Mouse (Mus musculus): Measurements from ENCODE around the gene Itpr3.

Itpr3 gene

DNA sequence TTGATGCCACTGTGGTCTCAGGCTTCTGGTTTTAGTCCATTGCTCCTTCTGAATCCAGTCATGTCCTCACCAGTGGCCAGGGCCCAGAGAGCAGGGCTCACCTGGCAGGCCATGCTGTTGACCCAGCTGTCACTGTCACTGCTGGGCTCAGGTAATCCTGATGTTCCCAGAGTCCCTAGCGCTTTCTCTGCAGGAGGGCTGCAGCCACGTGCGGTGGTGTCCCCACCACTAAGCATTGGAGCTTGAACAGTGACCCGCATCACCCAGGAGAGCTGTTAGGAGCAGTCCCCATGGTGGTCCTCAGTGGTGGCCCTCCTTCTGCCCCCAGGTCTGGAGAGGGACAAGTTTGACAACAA lies 62.4 kb downstream of the Itpr3 start:
- DNase-seq (ENCODE audit: low spot score) = no peak

DNA sequence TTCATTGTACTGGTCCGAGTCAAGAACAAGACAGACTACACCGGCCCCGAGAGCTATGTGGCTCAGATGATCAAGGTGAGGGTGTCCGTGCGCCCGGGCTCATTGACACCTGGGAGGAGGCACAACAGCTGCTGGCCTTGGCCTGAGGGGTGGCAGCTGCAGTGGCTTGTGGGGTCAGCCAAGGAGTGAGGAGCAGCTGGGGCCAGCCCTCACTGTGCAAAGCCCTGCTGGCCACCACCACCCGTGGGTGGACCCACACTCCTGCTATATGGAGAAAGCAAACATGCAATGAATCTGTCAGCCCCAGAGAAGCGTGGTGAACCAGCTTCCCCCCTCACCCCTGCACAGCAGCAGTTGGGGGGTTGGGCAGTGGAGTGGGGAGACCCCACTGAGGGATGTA lies 62.9 kb downstream of the Itpr3 start:
- no peak for DNase-seq (ENCODE audit: low spot score)

DNA sequence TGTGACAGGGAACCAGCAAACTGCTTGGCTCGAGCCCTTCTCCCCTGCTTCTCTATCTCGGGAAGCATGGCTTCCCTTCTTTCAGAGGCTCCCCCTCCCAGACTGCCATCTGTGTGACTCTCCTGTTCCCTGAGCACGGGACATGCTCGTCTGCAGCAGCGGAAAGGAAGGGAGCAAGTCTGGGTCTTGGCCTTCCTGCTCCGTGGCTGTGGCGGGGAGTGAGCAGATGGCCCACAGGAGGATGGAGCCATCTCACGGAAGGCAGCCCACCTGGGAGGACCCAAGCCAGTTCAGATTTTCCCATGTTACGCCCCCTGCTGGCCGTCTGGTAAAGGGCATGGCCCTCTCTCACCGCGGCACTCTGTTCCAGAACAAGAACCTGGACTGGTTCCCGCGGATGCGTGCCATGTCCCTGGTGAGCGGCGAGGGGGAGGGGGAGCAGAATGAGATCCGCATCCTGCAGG lies 63.5 kb downstream of the Itpr3 start:
- peak; percentile 55 for DNase-seq (ENCODE audit: low spot score)

DNA sequence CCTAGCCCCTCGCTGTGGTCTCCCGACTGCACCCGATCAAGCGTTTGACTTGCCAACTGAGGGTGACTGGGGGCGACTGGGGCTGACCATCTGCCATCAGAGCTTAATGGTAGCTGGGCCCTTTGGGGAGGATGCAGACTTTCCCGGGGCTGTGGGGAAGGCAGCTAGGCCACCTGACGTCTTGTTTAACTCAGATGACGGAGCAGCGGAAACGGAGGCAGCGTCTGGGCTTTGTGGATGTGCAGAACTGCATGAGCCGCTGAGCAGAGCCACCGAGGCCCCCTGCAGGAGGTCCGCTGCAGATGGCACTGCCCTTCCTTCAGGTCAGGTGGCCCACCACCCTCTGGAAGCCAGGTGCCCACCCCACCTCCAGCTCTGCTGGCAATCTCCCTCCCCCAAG lies 64.2 kb downstream of the Itpr3 start:
- DNase-seq (ENCODE audit: low spot score) = no peak

DNA sequence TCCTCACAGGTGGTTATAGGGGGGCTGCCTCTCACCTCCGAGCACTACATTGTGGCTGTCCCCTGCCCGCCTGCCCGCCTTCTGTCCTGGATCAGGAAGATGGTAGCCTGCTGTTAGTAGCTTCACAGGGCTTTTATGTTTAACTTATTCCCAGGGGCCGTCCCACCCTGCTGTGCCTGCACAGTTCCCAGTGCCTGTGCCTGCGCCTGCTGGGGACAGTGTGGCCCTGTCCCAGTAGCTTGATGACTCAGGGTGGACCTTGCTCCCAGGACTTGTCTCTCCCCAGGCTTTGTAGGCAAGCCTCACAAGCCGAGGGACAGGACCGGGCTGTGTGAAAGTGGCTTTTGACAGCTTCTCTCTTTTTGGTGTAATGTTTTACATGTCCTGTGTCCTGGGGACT lies 64.7 kb downstream of the Itpr3 start:
- DNase-seq (ENCODE audit: low spot score) = no peak

DNA sequence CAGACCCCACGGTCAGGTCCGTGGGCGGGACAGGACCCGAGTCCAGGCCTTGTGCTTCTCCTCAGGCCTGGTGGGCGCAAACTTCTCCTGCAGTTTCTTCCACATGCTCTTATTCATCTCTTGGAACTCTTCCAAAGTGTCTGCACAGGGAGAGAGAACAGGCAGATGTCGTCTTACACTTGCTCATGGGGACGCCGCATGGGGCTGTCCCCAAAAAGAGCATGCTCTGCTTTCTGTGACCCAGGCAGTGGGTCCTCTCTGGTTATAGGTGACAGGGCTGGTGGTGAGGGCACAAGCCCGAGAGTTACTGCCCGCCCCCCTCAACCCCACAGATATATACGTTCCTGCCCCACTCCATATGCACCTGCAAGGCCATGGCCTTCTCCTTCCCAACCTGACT lies 65.6 kb downstream of the Itpr3 start:
- DNase-seq (ENCODE audit: low spot score) = no peak

DNA sequence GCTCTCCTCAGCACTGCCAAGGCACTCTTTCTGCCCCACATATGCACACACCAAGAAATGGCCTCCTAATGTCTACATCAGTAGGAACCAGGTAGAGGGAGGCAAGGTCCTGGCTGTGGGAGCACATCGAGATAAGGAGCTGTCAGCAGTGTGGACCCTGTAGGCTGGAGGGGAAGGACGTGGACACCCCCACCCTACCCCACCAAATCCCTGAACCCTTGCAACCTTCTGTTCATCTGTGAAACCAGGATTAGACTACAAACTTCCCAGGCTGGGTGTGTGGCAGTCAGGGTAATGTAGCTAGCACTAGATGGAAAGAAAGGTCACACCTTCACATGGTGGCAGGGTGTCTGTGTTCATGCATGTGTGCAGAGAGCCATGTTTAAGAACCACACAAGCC lies 66.0 kb downstream of the Itpr3 start:
- no peak for DNase-seq (ENCODE audit: low spot score)

DNA sequence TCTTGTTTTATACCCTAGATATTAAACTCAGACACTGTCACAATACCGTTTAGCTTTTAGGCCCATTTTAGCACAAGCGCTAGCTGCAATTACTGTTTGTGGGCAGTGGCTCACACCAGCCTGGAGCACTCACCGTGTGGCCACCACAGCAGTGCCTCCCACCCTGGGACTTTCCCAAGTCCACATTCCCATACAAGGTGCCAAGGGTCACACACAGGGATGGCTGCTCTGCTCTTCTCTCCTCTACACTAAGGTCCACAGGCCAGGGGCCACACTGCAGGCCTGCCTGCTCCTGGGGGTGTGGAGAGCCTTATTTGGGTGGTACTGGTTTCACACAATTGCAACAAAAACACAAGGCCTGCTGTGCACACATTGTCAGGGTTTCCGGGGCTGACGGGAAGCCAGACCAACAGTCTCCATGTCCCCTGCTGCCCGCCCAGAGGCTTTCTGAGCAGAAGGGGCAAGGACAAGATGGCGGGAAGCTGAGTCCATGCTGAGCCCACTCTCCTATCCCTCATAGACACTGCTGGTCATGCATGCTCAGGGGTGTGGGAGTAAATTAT lies 66.8 kb downstream of the Itpr3 start:
- DNase-seq (ENCODE audit: low spot score) = no peak

DNA sequence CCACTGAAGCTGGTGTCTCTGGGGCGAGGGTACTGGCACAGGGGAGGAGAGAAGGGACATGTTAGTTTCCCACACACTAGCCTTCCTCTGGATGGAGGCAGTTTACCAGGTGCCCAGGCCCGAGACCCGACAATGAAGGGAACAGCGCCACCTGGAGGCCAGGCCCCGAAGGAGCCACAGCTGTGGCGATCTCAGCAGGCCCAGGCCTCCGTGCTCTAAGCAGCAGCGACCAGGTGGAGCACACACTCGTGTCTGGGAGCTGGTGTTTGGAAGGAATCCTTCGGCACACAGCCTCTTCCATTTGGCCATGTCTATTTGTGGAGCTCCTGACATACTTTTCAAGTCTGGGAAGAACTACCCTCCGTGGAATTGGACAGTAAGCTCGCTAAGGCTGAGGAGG lies 68.1 kb downstream of the Itpr3 start:
- peak; percentile 74 for DNase-seq (ENCODE audit: low spot score)

DNA sequence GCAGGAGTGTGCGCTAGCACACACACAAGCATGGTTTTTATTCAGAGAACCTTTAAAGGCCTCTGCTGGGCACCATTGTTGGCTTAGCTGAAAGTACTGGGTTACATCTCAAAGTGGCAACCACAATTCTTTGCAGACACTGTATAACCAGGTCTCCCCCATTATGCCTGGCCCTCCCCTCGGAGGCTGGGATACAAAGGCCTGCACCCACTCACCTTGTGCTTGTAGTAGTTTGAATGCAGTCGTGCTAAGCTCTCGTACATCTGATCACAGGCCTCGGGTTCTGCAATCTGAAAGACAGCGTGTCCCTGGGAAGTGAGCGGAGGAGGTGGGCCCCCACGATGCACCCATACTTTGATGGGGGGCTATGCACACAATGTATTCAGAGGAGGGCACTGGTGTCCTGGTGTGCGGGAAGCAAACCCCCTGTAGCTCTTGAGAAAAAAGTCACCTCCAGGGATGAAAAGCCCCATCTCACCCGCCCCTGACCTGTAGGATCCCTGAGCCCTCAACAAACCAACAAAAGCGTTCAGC lies 68.6 kb downstream of the Itpr3 start:
- no peak for DNase-seq (ENCODE audit: low spot score)

DNA sequence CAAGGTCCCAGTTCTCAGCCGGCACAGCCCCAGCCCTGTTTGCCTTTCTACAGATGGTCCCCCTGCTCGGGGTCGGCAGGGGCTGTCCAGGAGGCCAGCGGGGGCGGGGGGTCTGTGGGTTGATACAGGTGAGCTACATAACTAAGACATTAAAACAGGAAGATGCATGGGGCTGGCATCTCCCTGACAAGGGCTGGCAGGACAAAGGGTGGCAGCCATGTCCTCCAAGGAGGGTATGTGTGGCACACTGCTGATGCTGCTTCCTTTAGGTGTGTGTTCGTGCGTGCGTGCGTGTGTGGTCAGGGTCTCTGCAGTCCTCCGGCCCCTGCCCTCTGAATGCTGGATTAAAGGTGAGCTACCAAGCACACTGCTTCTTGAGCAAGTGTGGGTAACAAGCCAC lies 69.9 kb downstream of the Itpr3 start:
- no peak for DNase-seq (ENCODE audit: low spot score)

DNA sequence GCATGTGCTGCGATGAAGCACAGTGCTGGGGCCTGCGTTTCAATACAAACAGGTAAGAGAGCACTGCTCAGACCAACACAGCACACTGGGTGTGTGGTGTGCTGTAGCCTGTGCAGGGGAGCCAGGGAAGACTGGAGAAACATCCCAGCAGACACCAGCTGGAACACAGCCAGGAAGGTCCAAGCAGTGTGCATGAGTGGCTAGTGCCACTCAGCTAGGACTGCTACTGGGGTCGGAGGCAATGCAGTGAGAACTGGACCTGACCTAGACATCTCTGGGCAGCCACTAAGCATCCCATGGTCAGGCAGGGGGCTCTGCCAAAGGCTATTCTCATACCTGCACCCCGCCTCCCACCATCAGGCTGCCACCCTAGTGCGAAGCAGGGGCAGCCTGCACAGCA lies 71.1 kb downstream of the Itpr3 start:
- DNase-seq (ENCODE audit: low spot score) = no peak

DNA sequence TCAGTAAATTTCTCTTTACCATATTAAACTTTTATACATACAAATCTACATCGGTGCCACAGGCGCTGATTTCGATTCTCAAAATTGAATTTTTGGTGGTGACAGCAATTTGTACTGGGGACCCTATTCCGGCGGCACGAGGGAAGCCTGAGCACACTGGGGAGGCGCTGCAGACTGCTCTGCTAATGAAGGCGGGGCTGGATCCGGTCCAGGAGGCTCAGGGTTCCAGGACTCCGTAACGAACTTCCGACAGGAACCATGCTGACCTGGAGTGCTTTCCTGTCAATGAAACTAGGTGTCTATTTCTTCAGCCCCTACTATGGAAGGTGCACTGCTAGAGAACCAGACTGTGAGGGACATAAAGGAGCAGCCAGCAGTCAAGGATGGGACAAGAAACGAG lies 72.2 kb downstream of the Itpr3 start:
- no peak for DNase-seq (ENCODE audit: low spot score)

DNA sequence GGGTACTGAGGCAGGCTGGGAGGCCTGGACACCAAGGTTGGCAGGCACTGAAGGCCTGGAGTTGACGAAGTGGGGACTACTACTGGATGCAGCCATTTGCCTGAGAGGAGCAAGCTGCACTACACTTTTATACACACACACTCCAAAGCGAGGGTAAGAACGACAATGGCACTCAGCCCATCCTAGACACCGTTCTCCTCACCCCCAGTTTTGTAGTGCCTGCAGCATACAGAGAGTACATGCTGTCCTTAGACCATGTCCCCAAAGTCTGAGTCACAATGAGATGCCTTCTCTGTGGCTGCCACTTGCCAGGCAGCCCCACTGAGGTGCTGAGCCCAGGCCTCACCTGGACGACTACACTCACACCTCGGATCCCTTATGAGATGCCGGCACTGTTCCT lies 72.7 kb downstream of the Itpr3 start:
- no peak for DNase-seq (ENCODE audit: low spot score)

DNA sequence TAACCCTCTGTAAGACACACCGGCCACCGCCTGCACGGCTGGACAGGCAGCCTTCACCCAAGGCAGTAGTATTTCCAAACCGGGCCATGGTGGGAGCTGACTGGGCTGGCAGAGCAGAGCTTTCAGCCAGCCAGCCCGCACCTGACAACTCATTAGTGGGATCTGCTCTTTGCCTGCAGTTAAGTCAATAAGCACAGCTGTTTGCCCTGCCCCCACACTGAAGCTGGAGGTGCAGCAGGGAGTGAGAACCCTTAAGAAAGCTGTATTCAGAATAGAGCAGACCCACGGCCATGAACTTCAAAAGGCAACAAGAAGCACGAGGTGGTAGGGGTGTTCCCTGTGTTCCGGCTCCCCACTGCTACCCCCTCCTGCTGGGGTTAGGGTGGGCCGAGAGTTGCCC lies 73.1 kb downstream of the Itpr3 start:
- DNase-seq (ENCODE audit: low spot score) = no peak

DNA sequence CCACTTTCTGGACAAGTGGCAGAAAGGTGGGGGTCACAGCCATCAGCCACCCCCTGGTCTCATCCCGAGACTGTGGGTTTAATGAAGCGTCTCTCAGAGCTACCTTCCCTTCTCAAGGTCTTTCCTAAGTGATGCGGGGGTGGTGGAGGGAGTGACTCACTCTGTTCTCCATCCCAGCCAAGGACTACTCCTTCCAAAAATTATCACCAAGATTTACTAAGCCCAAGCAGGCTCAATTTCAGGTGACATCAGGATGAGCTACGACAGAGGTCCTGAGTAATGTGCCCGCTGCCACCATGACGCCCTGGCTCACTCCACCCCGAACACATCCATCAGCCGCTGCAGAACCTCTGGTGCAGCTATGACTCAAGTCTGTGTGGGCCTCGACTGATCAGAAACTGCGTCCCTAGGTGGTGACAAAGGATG lies 74.1 kb downstream of the Itpr3 start:
- no peak for DNase-seq (ENCODE audit: low spot score)

DNA sequence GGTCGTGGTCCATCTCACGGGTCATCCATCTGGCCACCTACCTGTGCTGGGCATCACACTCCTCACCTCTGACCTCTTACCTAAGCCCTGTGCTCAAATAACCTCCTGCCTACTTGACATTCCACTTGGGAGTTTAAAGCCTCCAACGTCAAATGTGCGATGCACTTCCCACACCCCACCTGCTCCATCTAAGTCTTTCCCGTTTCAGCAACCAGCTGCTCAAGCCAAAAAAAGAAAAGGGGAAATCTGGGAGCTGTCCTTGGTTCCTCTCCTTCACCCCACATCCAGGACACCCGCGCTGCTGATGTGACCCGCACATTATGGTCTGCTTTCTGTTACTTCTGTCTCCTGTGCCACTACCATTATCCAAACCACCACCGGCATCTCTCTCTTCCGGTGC lies 75.1 kb downstream of the Itpr3 start:
- no peak for DNase-seq (ENCODE audit: low spot score)

DNA sequence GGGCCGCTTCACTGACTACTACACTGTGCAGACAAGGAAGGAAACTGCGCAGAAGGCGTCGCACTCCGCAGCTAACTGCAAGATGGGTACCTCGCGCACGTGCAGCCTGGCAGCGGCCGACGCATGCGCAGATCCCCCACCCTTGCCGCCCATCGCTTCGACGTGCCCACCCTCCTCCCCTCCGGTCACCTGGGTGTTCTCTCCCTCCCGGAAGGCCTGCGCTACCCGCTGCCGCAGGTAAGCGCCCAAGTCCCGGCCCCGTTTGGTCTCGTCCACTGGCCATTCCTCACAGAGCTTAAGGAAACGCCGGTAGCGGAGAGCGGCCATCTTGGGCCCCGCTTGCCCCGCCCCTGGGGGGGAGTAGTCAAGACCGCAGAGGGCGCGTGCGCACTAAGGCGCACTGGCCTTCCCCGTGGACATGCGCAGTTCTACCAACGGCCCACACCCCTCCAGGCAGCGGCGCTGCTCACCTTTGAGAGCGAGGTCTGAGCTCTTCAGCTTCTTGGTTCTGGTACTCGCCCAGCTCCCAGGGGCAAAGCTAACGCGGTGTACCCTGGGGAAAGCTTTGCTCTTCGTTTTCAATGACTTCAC lies 76.5 kb downstream of the Itpr3 start, which contains the start of gene Uqcc2:
TSS of gene Uqcc2 (minus strand) at position 366 of the 591 bp plus-strand sequence.
- peak; percentile 98 for DNase-seq (ENCODE audit: low spot score)

DNA sequence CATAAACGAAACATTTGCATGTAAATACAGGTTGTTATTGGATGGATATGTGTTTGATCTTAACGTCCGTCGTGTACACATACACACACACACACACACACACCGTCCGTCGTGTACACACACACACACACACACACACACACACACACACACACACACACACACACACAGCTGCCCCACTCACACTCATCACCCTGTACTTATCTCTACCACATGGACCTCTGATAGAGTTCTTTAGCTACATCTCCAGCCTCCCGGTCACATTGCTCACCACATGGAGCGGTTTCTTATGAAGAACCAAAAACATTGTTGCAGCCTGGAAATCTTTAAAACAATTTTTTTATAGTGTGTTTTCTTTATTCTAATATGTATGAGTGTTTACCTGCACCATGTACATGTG lies 77.1 kb downstream of the Itpr3 start:
- DNase-seq (ENCODE audit: low spot score) = no peak

DNA sequence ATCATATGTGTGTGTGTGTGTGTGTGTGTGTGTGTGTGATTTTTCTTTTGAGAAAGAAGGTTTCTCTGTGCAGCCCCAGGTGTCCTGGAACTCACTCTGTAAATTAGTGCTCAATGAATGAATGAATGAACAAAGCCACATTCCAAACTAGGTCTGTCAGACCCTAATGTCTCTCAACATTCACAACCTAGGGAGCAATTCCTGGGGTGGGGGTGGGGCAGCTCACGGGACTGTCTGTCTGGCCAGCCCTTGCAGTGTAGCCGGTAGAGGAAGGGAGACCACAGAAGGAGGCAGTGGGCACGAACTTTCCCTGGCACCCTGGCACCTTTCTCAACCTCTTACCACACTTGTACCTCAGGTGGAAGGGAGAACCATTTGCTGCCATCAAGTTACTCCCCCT lies 77.6 kb downstream of the Itpr3 start:
- no peak for DNase-seq (ENCODE audit: low spot score)

DNA sequence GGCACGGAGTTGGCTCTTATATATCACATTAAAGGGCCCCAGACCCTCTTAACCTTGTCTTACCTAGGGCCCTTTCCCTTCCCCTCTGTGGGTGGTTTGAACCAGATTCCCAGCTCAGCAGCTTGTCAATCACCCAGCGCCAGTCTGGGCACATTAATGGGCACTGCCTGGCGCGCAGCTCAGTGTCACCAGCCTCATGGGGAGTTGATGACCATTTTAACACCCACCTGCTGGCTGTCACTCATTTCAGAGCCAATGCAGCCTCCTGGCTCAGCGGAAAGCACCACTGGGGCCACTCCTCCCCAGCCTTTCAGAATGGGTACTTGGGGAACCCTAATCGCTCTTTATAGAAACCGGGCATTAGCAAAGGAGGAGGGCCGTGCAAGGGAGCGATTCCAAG lies 81.3 kb downstream of the Itpr3 start:
- no peak for DNase-seq (ENCODE audit: low spot score)

DNA sequence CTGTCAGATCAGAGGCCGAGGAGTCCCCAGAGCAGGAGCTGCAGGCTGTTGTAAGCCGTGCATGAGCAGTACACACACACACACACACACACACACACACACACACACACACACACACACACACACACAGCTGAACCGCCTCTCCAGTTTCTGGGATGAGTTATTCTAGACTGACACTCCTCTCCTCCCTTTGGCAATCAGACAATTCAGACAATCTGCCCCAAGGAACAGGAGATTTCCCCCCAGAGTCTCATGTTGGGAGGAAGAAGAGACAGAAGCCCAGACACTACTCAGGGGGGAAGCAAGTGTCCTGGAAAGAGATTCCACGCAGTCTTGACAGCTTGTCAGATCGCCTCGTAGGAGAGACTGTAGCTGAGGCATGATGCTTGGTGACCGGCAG lies 82.2 kb downstream of the Itpr3 start:
- no peak for DNase-seq (ENCODE audit: low spot score)

DNA sequence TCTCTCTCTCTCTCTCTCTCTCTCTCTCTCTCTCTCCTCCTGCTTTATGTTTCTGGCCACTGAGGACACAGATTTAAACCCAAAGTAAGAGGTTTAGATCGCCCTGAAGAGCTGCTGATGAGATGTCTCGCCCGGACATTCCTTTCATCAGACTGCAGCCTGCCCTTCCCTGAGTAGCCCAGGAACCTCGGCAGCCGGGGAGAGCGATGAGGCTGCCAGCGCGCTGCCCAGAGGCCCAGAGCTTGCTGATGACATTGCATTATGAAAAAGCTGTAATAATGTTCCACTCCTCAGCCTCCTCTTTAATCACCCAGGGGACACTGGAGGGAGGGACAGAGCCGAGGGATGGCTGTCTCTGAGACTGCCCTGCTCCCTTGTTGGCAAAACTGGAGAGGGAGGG lies 83.2 kb downstream of the Itpr3 start:
- no peak for DNase-seq (ENCODE audit: low spot score)

DNA sequence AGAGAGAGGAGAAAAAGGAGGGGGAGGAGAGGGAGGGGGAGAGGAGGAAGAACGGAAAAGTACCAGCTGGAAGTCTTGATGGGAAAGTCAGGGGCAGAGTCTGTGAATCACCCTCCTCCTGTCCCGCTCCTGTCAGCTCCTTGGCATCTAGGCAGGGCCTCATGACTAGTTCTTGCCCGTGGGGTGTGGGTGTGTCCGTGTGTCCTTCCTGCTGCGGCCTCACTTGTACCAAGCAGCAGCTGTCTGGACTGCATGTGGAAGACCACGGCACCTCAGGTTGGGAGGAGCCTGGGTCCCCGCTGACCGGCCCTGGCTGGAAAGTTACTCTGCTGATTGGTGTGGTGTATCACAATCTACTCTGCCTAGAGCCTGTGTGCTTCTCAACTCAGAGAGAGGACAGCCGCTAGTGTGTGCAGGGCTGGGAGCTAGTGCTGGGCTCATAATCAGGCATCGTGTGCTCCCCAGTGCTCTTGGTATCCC lies 84.9 kb downstream of the Itpr3 start:
- no peak for DNase-seq (ENCODE audit: low spot score)

Data from urinary bladder, postnatal 25 days (tissue).